Mouse (Mus musculus): ENCODE data around the gene Specc1l.

Specc1l gene

DNA sequence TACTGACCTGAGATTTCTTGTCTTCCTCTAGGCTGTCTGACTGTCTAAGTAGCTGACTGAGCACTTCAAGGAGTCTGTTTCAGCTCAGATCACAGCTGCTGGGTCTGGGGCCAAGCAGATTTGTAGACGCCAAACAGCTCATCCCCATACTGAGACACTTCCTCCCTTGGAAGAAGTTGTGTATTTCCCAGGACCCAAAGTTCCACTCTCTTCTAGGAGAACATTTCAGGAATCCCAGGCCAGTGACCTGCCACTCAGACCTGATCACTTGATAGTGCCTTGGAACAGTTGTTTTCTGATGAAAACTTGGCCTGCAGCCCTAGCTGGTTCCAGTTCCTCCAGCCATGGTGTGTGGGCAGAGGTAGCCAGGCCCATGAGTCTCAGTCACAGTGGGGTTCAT is 11.1 kb upstream of the Specc1l start:
- Histone ChIP-seq H3K36me3 (ENCODE audit: control insufficient read depth, insufficient read depth, low read length, poor library complexity, severe bottlenecking) (no peaks in the 10 kb centered on the region), H3K27me3 (ENCODE audit: control insufficient read depth, insufficient read depth, low read length, poor library complexity, severe bottlenecking) (no peaks in the 10 kb centered on the region)
- DNase-seq (ENCODE audit: low read depth, low spot score) = no peak

- no peak for DNase-seq (ENCODE audit: low read depth, low spot score)
- no peaks in the 10 kb centered on the region for H3K27me3 ChIP-seq (ENCODE audit: control insufficient read depth, insufficient read depth, low read length, poor library complexity, severe bottlenecking)
- H3K36me3 ChIP-seq (ENCODE audit: control insufficient read depth, insufficient read depth, low read length, poor library complexity, severe bottlenecking) = no peaks in the 10 kb centered on the region
Observed at GRCm38 (mm10) chr10:75206192-75206591, 5.7 kb upstream of the Specc1l start.

- no peak for DNase-seq (ENCODE audit: low read depth, low spot score)
- Histone ChIP-seq H3K27me3 (ENCODE audit: control insufficient read depth, insufficient read depth, low read length, poor library complexity, severe bottlenecking) (no peaks in the 10 kb centered on the region), H3K36me3 (ENCODE audit: control insufficient read depth, insufficient read depth, low read length, poor library complexity, severe bottlenecking) (no peaks in the 10 kb centered on the region)
Observed at GRCm38 (mm10) chr10:75210841-75211240, 1.0 kb upstream of the Specc1l start.

- Histone ChIP-seq H3K36me3 (ENCODE audit: control insufficient read depth, insufficient read depth, low read length, poor library complexity, severe bottlenecking) (no peaks in the 10 kb centered on the region), H3K27me3 (ENCODE audit: control insufficient read depth, insufficient read depth, low read length, poor library complexity, severe bottlenecking) (no peaks in the 10 kb centered on the region)
- DNase-seq (ENCODE audit: low read depth, low spot score) = no peak
Observed at GRCm38 (mm10) chr10:75212981-75213380, 1.1 kb downstream of the Specc1l start.

GRCm38 (mm10) chr10:75220722-75221121 is 8.8 kb downstream of the Specc1l start:
- no peak for DNase-seq (ENCODE audit: low read depth, low spot score)
- H3K36me3 ChIP-seq (ENCODE audit: control insufficient read depth, insufficient read depth, low read length, poor library complexity, severe bottlenecking) = no peaks in the 10 kb centered on the region
- no peaks in the 10 kb centered on the region for H3K27me3 ChIP-seq (ENCODE audit: control insufficient read depth, insufficient read depth, low read length, poor library complexity, severe bottlenecking)

DNA sequence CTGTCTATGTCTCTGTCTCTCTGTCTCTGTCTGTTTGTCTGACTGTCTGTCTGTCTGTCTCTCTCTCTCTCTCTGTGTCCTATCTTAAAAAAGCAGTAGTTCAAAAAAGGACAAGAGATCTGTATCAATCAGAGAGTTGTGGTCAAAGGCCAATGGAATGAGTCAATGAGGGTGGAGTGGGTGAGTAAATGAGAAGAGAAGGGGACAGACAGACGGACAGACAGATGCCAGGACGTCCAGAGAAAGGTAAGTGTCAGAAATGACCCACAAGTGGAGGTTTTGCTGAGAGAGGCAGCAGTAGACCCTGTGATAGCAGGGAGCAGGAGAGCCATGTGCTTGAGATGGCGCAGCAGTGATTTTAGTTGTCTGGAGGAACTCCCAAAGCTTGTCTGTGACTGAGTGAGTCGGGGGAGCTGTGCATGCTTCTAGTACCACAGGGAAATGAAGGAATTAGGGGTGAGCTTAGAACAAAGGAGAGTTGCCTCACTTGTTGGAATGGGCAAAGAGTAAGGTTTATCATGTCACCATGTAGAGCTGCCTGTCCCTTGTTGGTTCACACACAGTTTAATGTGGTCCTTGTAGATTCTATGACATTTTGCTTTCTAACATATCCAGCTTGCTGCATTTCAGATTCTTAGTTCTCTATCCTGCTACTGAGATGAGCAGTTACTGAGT is 10.2 kb downstream of the Specc1l start:
- Histone ChIP-seq H3K36me3 (ENCODE audit: control insufficient read depth, insufficient read depth, low read length, poor library complexity, severe bottlenecking) (no peaks in the 10 kb centered on the region), H3K27me3 (ENCODE audit: control insufficient read depth, insufficient read depth, low read length, poor library complexity, severe bottlenecking) (no peaks in the 10 kb centered on the region)
- DNase-seq (ENCODE audit: low read depth, low spot score) = no peak

GRCm38 (mm10) chr10:75222611-75222998 is 10.7 kb downstream of the Specc1l start:
- peak; percentile 91 for DNase-seq (ENCODE audit: low read depth, low spot score)
- Histone ChIP-seq H3K27me3 (ENCODE audit: control insufficient read depth, insufficient read depth, low read length, poor library complexity, severe bottlenecking) (no peaks in the 10 kb centered on the region), H3K36me3 (ENCODE audit: control insufficient read depth, insufficient read depth, low read length, poor library complexity, severe bottlenecking) (no peaks in the 10 kb centered on the region)

GRCm38 (mm10) chr10:75224154-75224553 is 12.3 kb downstream of the Specc1l start:
- Histone ChIP-seq H3K36me3 (ENCODE audit: control insufficient read depth, insufficient read depth, low read length, poor library complexity, severe bottlenecking) (no peaks in the 10 kb centered on the region), H3K27me3 (ENCODE audit: control insufficient read depth, insufficient read depth, low read length, poor library complexity, severe bottlenecking) (no peaks in the 10 kb centered on the region)
- peak; percentile 17 for DNase-seq (ENCODE audit: low read depth, low spot score)

- DNase-seq (ENCODE audit: low read depth, low spot score) = peak; percentile 41
- Histone ChIP-seq H3K36me3 (ENCODE audit: control insufficient read depth, insufficient read depth, low read length, poor library complexity, severe bottlenecking) (no peaks in the 10 kb centered on the region), H3K27me3 (ENCODE audit: control insufficient read depth, insufficient read depth, low read length, poor library complexity, severe bottlenecking) (no peaks in the 10 kb centered on the region)
Observed at GRCm38 (mm10) chr10:75224630-75225029, 12.8 kb downstream of the Specc1l start.

- Histone ChIP-seq H3K36me3 (ENCODE audit: control insufficient read depth, insufficient read depth, low read length, poor library complexity, severe bottlenecking) (no peaks in the 10 kb centered on the region; the same call in 1 of the 2 replicates), H3K27me3 (ENCODE audit: control insufficient read depth, insufficient read depth, low read length, poor library complexity, severe bottlenecking) (no peaks in the 10 kb centered on the region)
- no peak for DNase-seq (ENCODE audit: low read depth, low spot score)
Observed at GRCm38 (mm10) chr10:75227381-75227780, 15.5 kb downstream of the Specc1l start.

DNA sequence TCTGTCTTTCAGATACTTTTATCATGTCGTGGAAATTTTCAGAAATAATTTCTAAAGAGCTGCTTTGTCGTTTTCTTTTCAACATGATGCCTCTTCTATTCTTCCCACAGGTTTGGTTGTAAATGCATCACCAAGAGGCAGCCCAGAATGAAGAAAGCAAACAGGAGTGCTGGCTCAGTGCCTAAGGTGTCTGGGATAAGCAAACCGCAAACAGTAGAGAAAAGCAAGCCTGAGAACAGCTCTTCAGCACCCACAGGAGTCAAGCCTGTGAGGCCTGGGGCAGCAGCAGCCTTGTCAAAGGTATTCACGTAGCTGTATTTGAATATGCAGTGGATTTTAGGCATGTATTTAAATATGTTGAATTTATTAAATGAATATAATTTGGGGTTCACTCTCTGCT is 18.7 kb downstream of the Specc1l start:
- peaks cover 2% of the 10 kb centered on the region for H3K36me3 ChIP-seq (ENCODE audit: control insufficient read depth, insufficient read depth, low read length, poor library complexity, severe bottlenecking)
- no peak for DNase-seq (ENCODE audit: low read depth, low spot score)
- no peaks in the 10 kb centered on the region for H3K27me3 ChIP-seq (ENCODE audit: control insufficient read depth, insufficient read depth, low read length, poor library complexity, severe bottlenecking)

DNA sequence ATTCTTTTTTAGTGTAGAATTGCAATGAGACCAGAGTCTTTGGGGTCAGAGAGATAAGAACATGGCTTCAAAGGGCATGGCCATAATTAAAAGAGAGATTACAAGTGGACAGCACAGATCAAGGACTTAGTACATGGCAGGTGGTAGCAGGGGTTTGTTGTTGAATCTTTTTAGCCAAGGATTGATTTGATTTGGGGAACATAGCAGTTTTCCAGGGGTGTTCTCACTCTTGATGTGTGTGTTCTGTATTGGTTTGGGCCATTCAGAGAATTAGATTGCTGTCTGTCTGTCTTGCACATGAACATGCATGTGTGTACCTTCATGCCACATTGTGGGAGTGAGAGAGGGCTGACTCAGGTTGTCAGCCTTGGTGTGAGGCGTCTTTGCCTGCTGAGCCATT is 20.0 kb downstream of the Specc1l start:
- H3K36me3 ChIP-seq (ENCODE audit: control insufficient read depth, insufficient read depth, low read length, poor library complexity, severe bottlenecking) = peaks cover 2% of the 10 kb centered on the region
- no peaks in the 10 kb centered on the region for H3K27me3 ChIP-seq (ENCODE audit: control insufficient read depth, insufficient read depth, low read length, poor library complexity, severe bottlenecking)
- no peak for DNase-seq (ENCODE audit: low read depth, low spot score)

DNA sequence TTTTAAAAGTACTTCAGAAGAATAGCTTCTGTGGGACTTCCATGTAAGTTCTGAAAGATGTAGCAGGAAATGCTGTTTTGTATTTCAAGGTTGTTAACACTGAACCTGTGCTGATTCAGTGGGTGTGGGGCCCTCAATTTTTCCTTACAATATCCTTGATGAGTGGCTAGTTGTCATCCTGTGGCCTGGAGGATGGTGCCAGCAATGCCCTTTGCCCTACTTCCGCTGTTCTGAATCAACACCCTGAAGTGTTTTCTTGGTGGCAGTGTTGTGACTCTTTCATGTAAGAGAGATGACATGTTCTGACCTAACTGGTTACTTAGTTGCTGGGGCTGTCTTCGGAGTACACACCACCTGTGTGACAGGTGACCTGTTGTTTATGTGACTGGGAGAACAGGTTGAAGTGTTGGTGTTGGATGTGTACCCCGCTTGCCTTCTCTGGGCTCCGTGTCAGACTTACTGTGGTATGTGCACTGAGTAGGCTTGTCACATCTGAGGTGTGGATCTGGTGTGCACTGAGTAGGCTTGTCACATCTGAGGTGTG is 20.8 kb downstream of the Specc1l start:
- H3K36me3 ChIP-seq (ENCODE audit: control insufficient read depth, insufficient read depth, low read length, poor library complexity, severe bottlenecking) = peaks cover 2% of the 10 kb centered on the region
- DNase-seq (ENCODE audit: low read depth, low spot score) = no peak
- no peaks in the 10 kb centered on the region for H3K27me3 ChIP-seq (ENCODE audit: control insufficient read depth, insufficient read depth, low read length, poor library complexity, severe bottlenecking)

DNA sequence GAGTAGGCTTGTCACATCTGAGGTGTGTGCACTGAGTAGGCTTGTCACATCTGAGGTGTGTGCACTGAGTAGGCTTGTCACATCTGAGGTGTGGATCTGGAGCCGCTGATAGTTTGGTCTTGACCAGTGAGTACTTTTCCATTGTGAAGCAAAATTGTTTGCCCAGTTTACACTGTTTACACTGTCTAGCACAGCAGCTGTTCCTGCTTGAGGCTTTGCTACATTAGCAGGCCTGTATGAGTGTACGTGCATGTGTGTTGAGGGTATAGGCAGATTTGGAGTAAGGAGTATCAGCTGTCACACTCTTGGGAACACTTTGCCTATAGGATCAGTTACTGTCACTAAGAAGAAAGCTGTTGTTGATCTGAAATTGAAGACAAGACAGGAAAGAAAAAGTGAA is 21.6 kb downstream of the Specc1l start:
- DNase-seq (ENCODE audit: low read depth, low spot score) = no peak
- Histone ChIP-seq H3K27me3 (ENCODE audit: control insufficient read depth, insufficient read depth, low read length, poor library complexity, severe bottlenecking) (no peaks in the 10 kb centered on the region), H3K36me3 (ENCODE audit: control insufficient read depth, insufficient read depth, low read length, poor library complexity, severe bottlenecking) (peaks cover 2% of the 10 kb centered on the region)

DNA sequence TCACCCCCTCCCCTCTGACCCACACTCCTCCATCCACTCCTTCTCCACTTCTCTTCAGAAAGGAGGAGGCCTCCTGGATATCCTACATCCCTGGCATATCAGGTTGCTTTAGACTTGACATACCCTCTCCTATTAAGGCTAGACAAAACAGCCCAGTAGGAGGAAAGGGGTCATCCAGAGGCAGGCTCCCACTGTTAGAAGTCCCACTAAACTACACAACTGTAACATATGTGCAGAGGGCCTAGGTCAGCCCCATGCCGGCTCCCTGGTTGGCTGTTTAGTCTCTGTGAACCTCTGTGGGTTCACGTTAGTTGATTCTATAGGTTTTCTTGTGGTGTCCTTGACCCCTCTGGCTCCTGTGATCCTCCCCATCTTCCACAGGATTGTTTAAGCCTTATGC is 23.9 kb downstream of the Specc1l start:
- Histone ChIP-seq H3K27me3 (ENCODE audit: control insufficient read depth, insufficient read depth, low read length, poor library complexity, severe bottlenecking) (no peaks in the 10 kb centered on the region), H3K36me3 (ENCODE audit: control insufficient read depth, insufficient read depth, low read length, poor library complexity, severe bottlenecking) (peaks cover 2% of the 10 kb centered on the region)
- DNase-seq (ENCODE audit: low read depth, low spot score) = no peak

DNA sequence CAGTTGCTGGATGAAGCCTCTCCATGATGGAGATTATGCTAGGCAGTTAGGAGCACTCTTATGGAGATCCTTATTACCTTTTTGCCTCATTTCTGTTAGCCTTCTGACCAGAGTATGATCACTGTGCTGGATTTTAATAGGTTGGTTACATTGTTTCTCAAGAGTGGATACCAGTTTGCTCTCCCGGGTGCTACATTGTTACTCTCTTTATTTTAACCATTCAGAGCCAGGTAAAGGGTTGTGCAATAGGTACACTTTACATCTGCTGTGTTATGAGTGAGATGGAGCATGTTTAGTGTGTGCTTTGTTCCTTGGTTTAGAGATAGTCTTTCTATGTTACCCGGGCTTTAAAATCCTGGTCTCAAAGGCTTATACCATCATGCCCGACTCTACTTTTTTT is 24.3 kb downstream of the Specc1l start:
- Histone ChIP-seq H3K27me3 (ENCODE audit: control insufficient read depth, insufficient read depth, low read length, poor library complexity, severe bottlenecking) (no peaks in the 10 kb centered on the region), H3K36me3 (ENCODE audit: control insufficient read depth, insufficient read depth, low read length, poor library complexity, severe bottlenecking) (peaks cover 2% of the 10 kb centered on the region)
- no peak for DNase-seq (ENCODE audit: low read depth, low spot score)
